In genomic region chr13:21259171-21259631, GRCm38 (mm10) we compare ENCODE assay signal across 9 mouse cellular contexts. TPM values are rescaled to one million over a fixed set of nuclear protein-coding genes. Genes with fewer than 3 reads are reported as not detected.
DNase-seq lines count a peak whose midpoint lies in the region; ATAC-seq and TF ChIP-seq lines count a peak whose summit lies in the region.
"Had no signal": no experiment of that assay in that cellular context is flagged by ENCODE, and none has a peak within 500 bp of the region (broad histone marks: within the 10 kb centered on the region; RNA-seq: fewer than 3 reads in every experiment).

No protein-coding gene starts in this region.

- H3K36me3 ChIP-seq in heart, embryonic 10.5 days, result no peaks in the 10 kb centered on the region
- H3K36me3 ChIP-seq in E14TG2a.4 (ENCODE audit: insufficient read depth, low read length), result no peaks in the 10 kb centered on the region
- no peaks in the 10 kb centered on the region for H3K36me3 ChIP-seq in embryonic facial prominence, embryonic 13.5 days
- H3K36me3 ChIP-seq in limb, embryonic 12.5 days, result no peaks in the 10 kb centered on the region
- H3K36me3 ChIP-seq in kidney, adult 2 months (ENCODE audit: control insufficient read depth, insufficient read depth, low read length), result no peaks in the 10 kb centered on the region

- no peak for DNase-seq in heart, embryonic 10.5 days (ENCODE audit: low spot score)
- no peak for DNase-seq in heart, postnatal 36 days
- DNase-seq in retina, postnatal 1 day, result peak; percentile 38
- DNase-seq in urinary bladder, adult 18-20 months (ENCODE audit: low spot score in 2 of 2), result no peak
- DNase-seq in kidney, adult 2 months, result no peak

- H3K9ac ChIP-seq in embryonic facial prominence, embryonic 13.5 days, result peak overlapping the region; percentile 41
- H3K9ac ChIP-seq in limb, embryonic 12.5 days (replicated peaks), result peak overlapping the region; percentile 37; the same call in 1 of the 2 replicates

- H3K27me3 ChIP-seq in heart, embryonic 10.5 days (ENCODE audit: insufficient read depth, poor library complexity, severe bottlenecking), result peaks cover 30% of the 10 kb centered on the region
- peaks cover 32% of the 10 kb centered on the region for H3K27me3 ChIP-seq in E14TG2a.4 (ENCODE audit: insufficient read depth, low read length)
- H3K27me3 ChIP-seq in embryonic facial prominence, embryonic 13.5 days, result peaks cover 32% of the 10 kb centered on the region
- H3K27me3 ChIP-seq in limb, embryonic 12.5 days, result peaks cover 53% of the 10 kb centered on the region
- no peaks in the 10 kb centered on the region; the same call in 1 of the 2 replicates for H3K27me3 ChIP-seq in kidney, adult 2 months (replicated peaks; ENCODE audit: control insufficient read depth, insufficient read depth, low read length)

- peaks cover 14% of the 10 kb centered on the region for H3K4me1 ChIP-seq in heart, embryonic 10.5 days
- peaks cover 69% of the 10 kb centered on the region for H3K4me1 ChIP-seq in E14TG2a.4 (replicated peaks; ENCODE audit: low read depth, low read length)
- peaks cover 12% of the 10 kb centered on the region; the same call in 1 of the 2 replicates for H3K4me1 ChIP-seq in embryonic facial prominence, embryonic 13.5 days
- no peaks in the 10 kb centered on the region; the same call in 1 of the 2 replicates for H3K4me1 ChIP-seq in limb, embryonic 12.5 days (replicated peaks)
- H3K4me1 ChIP-seq in kidney, adult 2 months (ENCODE audit: control insufficient read depth, insufficient read depth, low read length), result peaks cover 2% of the 10 kb centered on the region; the same call in 1 of the 2 replicates

- WGBS in heart, embryonic 10.5 days, result 2% methylated on average over 15 of the region's 15 CpGs
- under 1% methylated on average over 15 of the region's 15 CpGs for WGBS in embryonic facial prominence, embryonic 13.5 days
- under 1% methylated on average over 15 of the region's 15 CpGs for WGBS in limb, embryonic 12.5 days
- 11% methylated on average over 15 of the region's 15 CpGs for WGBS in kidney, adult 2 months

- no peak overlapping the region for H3K27ac ChIP-seq in heart, embryonic 10.5 days
- H3K27ac ChIP-seq in embryonic facial prominence, embryonic 13.5 days, result no peak overlapping the region
- H3K27ac ChIP-seq in limb, embryonic 12.5 days, result no peak overlapping the region
- no peak overlapping the region for H3K27ac ChIP-seq in kidney, adult 2 months (ENCODE audit: insufficient read depth, low read depth, low read length)

- peak overlapping the region; percentile 68 for H3K4me2 ChIP-seq in embryonic facial prominence, embryonic 13.5 days
- peak overlapping the region; percentile 62 for H3K4me2 ChIP-seq in limb, embryonic 12.5 days

- H3K9me3 ChIP-seq in heart, embryonic 10.5 days, result no peaks in the 10 kb centered on the region
- no peaks in the 10 kb centered on the region for H3K9me3 ChIP-seq in E14TG2a.4 (ENCODE audit: low read length)
- H3K9me3 ChIP-seq in embryonic facial prominence, embryonic 13.5 days, result no peaks in the 10 kb centered on the region
- no peaks in the 10 kb centered on the region for H3K9me3 ChIP-seq in limb, embryonic 12.5 days

- ATAC-seq in embryonic facial prominence, embryonic 13.5 days (ENCODE audit: insufficient number of reproducible peaks, insufficient read depth, low FRiP score, low TSS enrichment, low read depth), result no peak
- ATAC-seq in limb, embryonic 12.5 days (ENCODE audit: insufficient number of reproducible peaks, insufficient read depth, low FRiP score, low TSS enrichment, low read depth), result no peak; the same call in 1 of the 2 replicates

- TF ChIP-seq POLR2A in kidney, adult 2 months (IDR thresholded peaks at IDR 0.05; ENCODE audit: low read depth, low read length), result no peak

- H3K4me3 ChIP-seq in heart, embryonic 10.5 days, result peak overlapping the region; percentile 67
- peak overlapping the region; percentile 83 for H3K4me3 ChIP-seq in E14TG2a.4 (replicated peaks; ENCODE audit: low read length)
- H3K4me3 ChIP-seq in embryonic facial prominence, embryonic 13.5 days, result peak overlapping the region; percentile 47
- H3K4me3 ChIP-seq in limb, embryonic 12.5 days (replicated peaks), result peak overlapping the region; percentile 45
- no peak overlapping the region for H3K4me3 ChIP-seq in kidney, adult 2 months (ENCODE audit: insufficient read depth, low read depth, low read length)

- intact Hi-C loops in heart, postnatal 36 days (cut with DNase I), result loop anchor here (2.0 kb wide), 1 partner anchor 20 kb away; no protein-coding TSS in a partner anchor

- TF ChIP-seq CTCF in E14TG2a.4 (conservative IDR thresholded peaks at IDR 0.05; ENCODE audit: low read length), result no peak
- no peak for TF ChIP-seq CTCF in kidney, adult 2 months (conservative IDR thresholded peaks at IDR 0.05; ENCODE audit: insufficient read depth, insufficient read length, low read depth, low read length)

RNA-seq across cellular contexts. Expression of gene Gpx5, which starts 33.3 kb away (rescaled TPM):
- polyA plus RNA-seq in heart, embryonic 10.5 days (2016; fragmentation: Nextera tagmentation; extraction: Ambion mirVana), result not detected in 2 replicates
- not detected for total RNA-seq in heart, postnatal 36 days (2021)
- polyA plus RNA-seq in embryonic facial prominence, embryonic 13.5 days (2015; fragmentation: Nextera tagmentation; extraction: Ambion mirVana), result not detected in 2 replicates
- polyA plus RNA-seq in limb, embryonic 12.5 days (2016; fragmentation: Nextera tagmentation; extraction: Ambion mirVana), result not detected in 2 replicates
- not detected in 2 replicates for polyA plus RNA-seq in kidney, adult 2 months (2012; rRNA removed)
- polyA plus RNA-seq: testis, adult 2 months had no signal

RNA-seq across cellular contexts. Expression of gene Gpx6, which starts 52.7 kb away (rescaled TPM):
- not detected in 2 replicates for polyA plus RNA-seq in heart, embryonic 10.5 days (2016; fragmentation: Nextera tagmentation; extraction: Ambion mirVana)
- not detected for total RNA-seq in heart, postnatal 36 days (2021)
- 0.38 and 0.39 TPM in 2 replicates for polyA plus RNA-seq in embryonic facial prominence, embryonic 13.5 days (2015; fragmentation: Nextera tagmentation; extraction: Ambion mirVana)
- polyA plus RNA-seq in limb, embryonic 12.5 days (2016; fragmentation: Nextera tagmentation; extraction: Ambion mirVana), result 0.60 and 0.73 TPM in 2 replicates
- 24.6 and 28.9 TPM in 2 replicates for polyA plus RNA-seq in kidney, adult 2 months (2012; rRNA removed)

Comparison
In these comparisons a context has a peak if more than half of its experiments do, and no peak if none do; other contexts are left out.
1. RNA of gene Gpx6, which starts 52.7 kb away (polyA plus RNA-seq): 24.6 to 28.9 TPM in kidney, adult 2 months; 0.60 to 0.73 TPM in limb, embryonic 12.5 days, 0.38 to 0.39 TPM in embryonic facial prominence, embryonic 13.5 days and not detected in heart, embryonic 10.5 days; every median in the first group is over 10 times any median in the second.